Mouse (Mus musculus) midbrain, embryonic 15.5 days (tissue): ENCODE results near the gene Acvr2b. TPM values are rescaled to one million over a fixed set of nuclear protein-coding genes. Genes with fewer than 3 reads are reported as not detected.
A peak's percentile ranks its signal among the peaks of the same experiment; 100 is the strongest.

ENCODE experiments used
- ATAC-seq: fragments of 200-750 bp; cut with Nextera tagmentation; replicated peaks from 2 replicates; pipeline ENCODE4 v1.8.0; 2017; ENCODE audit warnings: moderate TSS enrichment
- H3K27ac ChIP-seq: fragments of 300-500 bp; sonication (generic); 2 replicates; pipeline ENCODE4 v1.5.1; 2015; ENCODE audit warnings: mild to moderate bottlenecking, inconsistent platforms
- H3K27me3 ChIP-seq: fragments of 300-500 bp; sonication (generic); replicated peaks from 2 replicates; pipeline ENCODE4 v1.6.1; 2015; ENCODE audit warnings: inconsistent platforms
- H3K36me3 ChIP-seq: fragments of 300-500 bp; sonication (generic); replicated peaks from 2 replicates; pipeline ENCODE4 v1.6.1; 2015; ENCODE audit warnings: inconsistent platforms
- H3K4me1 ChIP-seq: fragments of 300-500 bp; sonication (generic); 2 replicates; pipeline ENCODE4 v1.6.1; 2015; ENCODE audit warnings: inconsistent platforms
- H3K4me2 ChIP-seq: fragments of 300-500 bp; sonication (generic); 2 replicates; pipeline ENCODE4 v1.6.1; 2015; ENCODE audit warnings: inconsistent platforms, mild to moderate bottlenecking, moderate library complexity
- H3K4me3 ChIP-seq: fragments of 300-500 bp; sonication (generic); 2 replicates; pipeline ENCODE4 v1.5.1; 2015; ENCODE audit warnings: mild to moderate bottlenecking, inconsistent platforms
- H3K9ac ChIP-seq: fragments of 300-500 bp; sonication (generic); 2 replicates; pipeline ENCODE4 v1.6.1; 2015; ENCODE audit warnings: mild to moderate bottlenecking, inconsistent platforms
- H3K9me3 ChIP-seq: fragments of 300-500 bp; sonication (generic); 2 replicates; pipeline ENCODE4 v1.6.1; 2016; ENCODE audit warnings: inconsistent platforms
- WGBS: fragments of 180-500 bp; shearing (Covaris S2); methylation state at CpG from one replicate; pipeline ENCODE4 v1.1.7; 2015; ENCODE audit warnings: mixed read lengths; 5-methylcytosine and 5-hydroxymethylcytosine counted together
- polyA plus RNA-seq: library from polyadenylated mRNA; unstranded; fragments of >200 nt; fragmentation: Nextera tagmentation; extraction: Ambion mirVana; gene quantifications from 2 replicates; pipeline ENCODE4 v1.2.1, GENCODE M21; 2015

The Acvr2b gene
- polyA plus RNA-seq, 1 experiment from 2014 or later: 65.4 TPM

DNA sequence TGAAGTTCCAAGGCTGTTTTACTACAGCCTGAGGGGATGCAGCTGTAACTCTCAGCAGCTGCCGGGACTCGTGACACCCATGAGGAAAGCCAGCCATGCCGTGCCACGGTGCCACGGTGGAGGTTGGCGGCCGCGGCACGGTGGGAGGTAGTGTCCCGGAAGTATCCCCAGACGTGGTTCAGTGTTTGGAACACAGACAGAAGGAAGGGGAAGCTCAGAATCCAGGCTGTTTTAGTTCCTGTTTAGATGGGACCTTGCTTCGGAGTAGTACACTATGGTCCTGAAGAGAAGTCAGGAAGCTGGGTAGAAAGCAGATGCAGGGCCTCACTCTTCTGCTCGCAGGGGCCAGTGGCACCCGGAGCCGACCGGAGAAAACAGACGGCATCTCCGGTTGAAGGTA is 16.1 kb downstream of the Acvr2b start:
- Histone ChIP-seq H3K27me3 (no peaks in the 10 kb centered on the region), H3K4me1 (peaks cover 28% of the 10 kb centered on the region), H3K9ac (no peak overlapping the region), H3K36me3 (no peaks in the 10 kb centered on the region), H3K9me3 (no peaks in the 10 kb centered on the region), H3K27ac (no peak overlapping the region), H3K4me3 (no peak overlapping the region), H3K4me2 (no peak overlapping the region)
- ATAC-seq: no peak
- WGBS: 75% methylated on average over 18 of the region's 18 CpGs

DNA sequence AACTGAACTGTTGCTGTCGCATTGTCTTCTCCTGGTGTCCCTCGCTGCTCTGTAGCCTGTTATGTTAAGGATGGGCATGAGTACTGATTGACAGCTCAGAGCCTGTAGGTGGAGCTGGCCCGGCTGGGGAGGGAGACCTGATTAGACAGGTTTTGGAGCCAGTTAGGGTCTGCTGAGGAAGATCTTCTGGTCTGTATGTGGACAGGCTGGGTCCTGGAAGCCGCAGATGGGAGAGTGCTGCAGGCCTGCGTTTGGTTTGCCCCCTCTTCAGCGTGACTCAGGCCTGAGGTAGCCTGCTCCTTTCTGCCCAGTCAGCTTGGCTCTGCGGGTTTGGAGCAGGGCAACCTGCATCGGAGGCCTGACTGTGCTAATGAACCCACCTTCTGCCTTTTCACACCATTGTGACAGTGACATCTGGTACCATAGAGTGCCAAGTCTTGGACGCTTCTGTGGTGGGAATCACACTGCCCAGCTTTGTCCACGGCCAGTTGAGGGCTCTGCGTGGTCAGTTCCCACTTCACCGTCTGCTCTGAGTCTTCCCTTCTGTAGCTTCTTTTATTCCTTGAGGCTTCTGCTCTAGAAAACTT is 18.0 kb downstream of the Acvr2b start:
- H3K9me3 ChIP-seq: no peaks in the 10 kb centered on the region
- no peak overlapping the region for H3K27ac ChIP-seq
- no peaks in the 10 kb centered on the region for H3K27me3 ChIP-seq
- WGBS: 80% methylated on average over 12 of the region's 12 CpGs
- no peak overlapping the region for H3K4me3 ChIP-seq
- H3K4me2 ChIP-seq: no peak overlapping the region
- ATAC-seq: no peak
- no peak overlapping the region for H3K9ac ChIP-seq
- no peaks in the 10 kb centered on the region for H3K36me3 ChIP-seq
- H3K4me1 ChIP-seq: peaks cover 36% of the 10 kb centered on the region

DNA sequence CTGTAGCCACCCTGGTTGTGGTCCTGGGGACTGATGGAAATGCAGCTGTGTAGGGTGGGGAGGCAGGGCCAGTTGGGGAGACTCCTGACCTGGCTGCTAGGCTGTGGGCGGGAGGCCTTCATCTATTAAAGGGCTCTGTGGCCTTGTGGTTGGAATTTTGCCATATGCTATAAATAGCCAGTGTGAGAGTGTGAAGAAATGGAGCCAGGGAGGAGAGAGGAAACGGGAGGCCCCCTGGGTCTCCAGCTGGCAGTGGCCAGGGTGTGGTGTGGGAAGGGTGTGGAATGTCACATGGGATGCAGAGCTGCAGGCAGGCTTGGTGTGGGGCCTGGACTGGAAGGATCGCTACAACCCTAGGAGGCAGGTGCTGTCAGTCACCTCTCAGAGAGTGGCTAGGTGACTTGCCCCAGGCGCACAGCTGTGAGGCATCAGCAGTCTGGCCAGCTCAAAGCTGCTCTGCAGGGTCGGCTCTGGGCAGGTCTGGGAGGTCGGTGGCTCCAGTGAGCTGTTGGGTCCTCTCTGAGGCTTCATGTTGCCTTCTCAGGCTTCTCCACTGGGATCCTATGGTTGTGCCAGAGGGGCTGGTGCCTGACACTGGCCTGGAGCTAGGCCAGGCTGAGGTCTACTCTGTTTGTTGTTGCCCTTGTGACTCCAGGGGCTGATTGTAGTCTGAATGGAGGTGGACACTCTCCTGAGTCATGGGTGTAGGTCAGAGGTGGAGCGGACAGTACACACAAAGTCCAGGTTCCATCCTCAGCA is 23.5 kb downstream of the Acvr2b start:
- H3K4me3 ChIP-seq: no peak overlapping the region
- H3K9ac ChIP-seq: no peak overlapping the region
- no peak overlapping the region for H3K27ac ChIP-seq
- no peak overlapping the region for H3K4me2 ChIP-seq
- H3K4me1 ChIP-seq: peaks cover 37% of the 10 kb centered on the region
- 0 out of 2 replicates have a peak, but pooled peaks cover 11% of the 10 kb centered on the region for H3K36me3 ChIP-seq
- no peaks in the 10 kb centered on the region for H3K27me3 ChIP-seq
- 64% methylated on average over 7 of the region's 7 CpGs for WGBS
- no peaks in the 10 kb centered on the region for H3K9me3 ChIP-seq
- no peak for ATAC-seq

DNA sequence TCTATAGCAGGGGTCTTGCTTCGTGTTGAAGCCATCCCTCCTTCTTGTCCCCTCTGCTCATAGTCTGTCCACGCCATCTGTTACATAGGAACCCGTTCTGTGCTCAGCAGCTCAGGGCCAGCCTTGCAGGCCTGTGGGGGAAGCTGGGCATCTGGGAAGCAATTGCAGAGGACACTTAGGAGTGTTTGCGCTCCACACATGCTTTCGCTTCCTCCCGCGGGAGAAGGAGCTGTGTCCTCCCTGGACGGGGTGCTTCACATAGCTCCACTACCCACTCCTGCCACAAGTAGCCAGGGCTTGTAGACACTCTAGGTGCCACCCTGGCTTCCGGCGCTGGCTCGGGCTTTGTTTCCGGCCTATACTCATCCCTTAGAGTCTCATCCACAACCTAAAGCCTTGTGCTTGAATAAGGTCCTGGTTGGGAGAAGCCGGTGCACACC is 24.1 kb downstream of the Acvr2b start:
- no peak overlapping the region for H3K9ac ChIP-seq
- no peaks in the 10 kb centered on the region for H3K27me3 ChIP-seq
- peaks cover 31% of the 10 kb centered on the region for H3K4me1 ChIP-seq
- ATAC-seq: no peak
- 91% methylated on average over 13 of the region's 13 CpGs for WGBS
- H3K4me2 ChIP-seq: no peak overlapping the region
- H3K9me3 ChIP-seq: no peaks in the 10 kb centered on the region
- no peak overlapping the region for H3K4me3 ChIP-seq
- H3K36me3 ChIP-seq: peaks cover 14% of the 10 kb centered on the region; the same call in 1 of the 2 replicates
- no peak overlapping the region for H3K27ac ChIP-seq

DNA sequence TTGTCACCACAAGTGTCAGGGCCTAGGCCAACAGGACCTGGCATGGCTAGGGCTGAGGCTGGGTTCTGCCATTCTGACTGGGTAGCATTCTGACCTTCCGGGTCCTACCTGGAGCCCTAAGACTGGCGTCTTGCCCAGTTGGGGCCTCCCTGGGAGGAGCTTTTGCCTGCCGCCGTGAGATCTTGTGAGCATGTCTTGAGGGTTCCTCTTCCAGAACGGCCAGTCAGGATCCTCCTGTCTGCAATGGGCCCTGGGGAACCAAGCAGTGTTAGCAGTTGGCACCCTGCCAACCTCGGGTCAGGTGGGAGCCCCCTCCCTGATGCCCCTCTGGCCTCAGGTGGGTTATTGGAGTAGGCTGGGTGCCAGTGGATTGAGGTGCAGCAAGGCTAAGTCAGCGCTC is 24.6 kb downstream of the Acvr2b start:
- H3K9ac ChIP-seq: no peak overlapping the region
- WGBS: 79% methylated on average over 7 of the region's 7 CpGs
- peaks cover 29% of the 10 kb centered on the region for H3K4me1 ChIP-seq
- H3K4me3 ChIP-seq: no peak overlapping the region
- no peak for ATAC-seq
- peaks cover 14% of the 10 kb centered on the region; the same call in 1 of the 2 replicates for H3K36me3 ChIP-seq
- no peaks in the 10 kb centered on the region for H3K27me3 ChIP-seq
- no peak overlapping the region for H3K4me2 ChIP-seq
- no peak overlapping the region for H3K27ac ChIP-seq
- no peaks in the 10 kb centered on the region for H3K9me3 ChIP-seq

DNA sequence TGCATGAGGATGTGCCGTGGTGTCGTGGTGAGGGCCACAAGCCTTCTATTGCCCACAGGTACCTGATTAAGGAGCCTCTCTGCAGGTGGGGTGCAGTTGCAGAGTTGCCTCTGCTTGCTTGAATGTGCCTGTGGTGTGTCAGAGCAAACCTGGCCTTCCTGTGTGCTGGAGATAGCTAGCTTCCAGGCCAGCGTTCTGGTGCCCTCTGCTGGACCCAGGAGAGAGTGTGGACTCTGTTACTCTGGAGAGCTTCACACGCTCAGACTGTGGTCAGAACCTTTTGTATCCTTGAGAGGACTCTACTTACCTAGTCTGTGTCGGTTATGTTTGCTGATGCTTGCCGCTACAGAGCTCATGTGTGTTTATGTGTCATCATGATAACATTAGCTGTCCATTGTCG is 28.4 kb downstream of the Acvr2b start:
- 59% methylated on average over 7 of the region's 7 CpGs for WGBS
- Histone ChIP-seq H3K4me3 (no peak overlapping the region), H3K9me3 (no peaks in the 10 kb centered on the region), H3K4me2 (no peak overlapping the region), H3K27me3 (no peaks in the 10 kb centered on the region), H3K9ac (no peak overlapping the region), H3K27ac (no peak overlapping the region), H3K36me3 (peaks cover 32% of the 10 kb centered on the region), H3K4me1 (peaks cover 13% of the 10 kb centered on the region)
- ATAC-seq: peak; percentile 69

DNA sequence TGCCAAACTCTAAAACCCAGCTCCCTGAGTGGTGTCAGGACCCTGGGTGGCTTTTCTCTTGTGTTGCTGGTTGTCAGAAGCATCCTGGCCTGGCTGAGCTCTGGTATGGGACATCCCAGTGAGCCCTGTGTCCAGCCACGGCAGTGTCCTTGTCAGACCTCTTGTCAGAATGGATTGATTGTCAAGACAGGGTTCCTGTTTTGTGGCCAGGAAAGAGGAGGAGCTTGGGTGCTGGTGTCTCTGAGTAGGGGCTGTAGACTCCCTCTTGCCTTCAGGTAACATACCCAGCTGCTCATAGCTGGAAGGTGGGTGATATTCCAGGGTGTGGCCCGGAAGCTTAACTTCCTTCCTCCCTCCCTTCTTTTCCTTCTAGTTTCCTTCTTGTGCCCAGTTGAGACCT is 33.9 kb downstream of the Acvr2b start:
- no peak for ATAC-seq
- no peak overlapping the region for H3K9ac ChIP-seq

DNA sequence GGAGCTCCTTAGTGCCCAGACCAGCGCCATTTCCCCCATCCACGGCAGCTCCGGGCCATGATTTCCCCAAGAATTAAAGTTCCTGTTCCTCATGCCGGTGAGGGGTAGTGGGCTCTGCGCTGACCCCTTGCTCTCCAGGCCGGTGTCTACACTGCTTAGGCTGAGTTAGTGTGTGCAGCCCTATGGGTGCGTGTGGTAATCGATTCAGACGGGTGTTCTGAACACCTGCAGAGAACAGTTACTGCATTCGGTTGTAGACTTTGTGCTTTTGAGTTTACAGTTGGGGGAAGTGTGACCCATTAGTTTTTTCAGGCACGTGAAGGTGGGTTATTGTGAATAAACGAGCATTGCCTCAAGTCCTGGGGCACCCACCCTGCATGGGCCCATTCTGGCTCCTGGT is 36.1 kb downstream of the Acvr2b start:
- peaks cover 21% of the 10 kb centered on the region for H3K36me3 ChIP-seq
- no peaks in the 10 kb centered on the region for H3K4me1 ChIP-seq
- no peak overlapping the region for H3K9ac ChIP-seq
- no peak overlapping the region for H3K4me3 ChIP-seq
- no peak overlapping the region for H3K4me2 ChIP-seq
- H3K27ac ChIP-seq: no peak overlapping the region
- no peaks in the 10 kb centered on the region for H3K9me3 ChIP-seq
- H3K27me3 ChIP-seq: no peaks in the 10 kb centered on the region
- 95% methylated on average over 12 of the region's 12 CpGs for WGBS
- no peak for ATAC-seq

More for the DNA sequence above, 33.9 kb downstream of the Acvr2b start:
- WGBS: 87% methylated on average over 2 of the region's 2 CpGs
- Histone ChIP-seq H3K9me3 (no peaks in the 10 kb centered on the region), H3K4me1 (no peaks in the 10 kb centered on the region), H3K36me3 (peaks cover 28% of the 10 kb centered on the region), H3K27ac (no peak overlapping the region), H3K4me2 (no peak overlapping the region), H3K4me3 (no peak overlapping the region), H3K27me3 (no peaks in the 10 kb centered on the region)

DNA sequence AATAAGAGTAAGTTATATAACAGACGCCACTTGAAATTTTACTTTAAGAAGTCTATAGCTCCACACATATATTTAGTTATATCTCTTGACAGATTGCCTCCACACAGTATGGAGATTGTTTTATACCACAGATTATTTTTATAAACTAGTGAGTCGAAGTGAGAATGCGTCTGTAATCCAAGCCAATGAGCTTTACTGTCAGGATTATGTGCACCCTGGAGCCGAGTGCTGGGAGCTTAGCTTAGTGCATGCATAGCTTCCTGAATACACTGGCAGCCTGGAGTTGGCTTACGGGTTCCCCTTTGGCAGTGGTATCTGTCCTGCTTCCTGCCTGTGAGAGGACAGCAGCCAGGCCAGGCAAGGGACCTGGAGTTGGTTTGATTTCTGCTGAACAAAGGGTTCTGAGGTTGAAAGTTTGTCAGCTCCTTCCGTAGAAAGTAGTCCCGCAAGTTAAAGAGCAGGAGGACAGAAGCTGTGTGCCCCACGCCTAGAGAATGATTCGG is 36.6 kb downstream of the Acvr2b start:
- Histone ChIP-seq H3K9me3 (no peaks in the 10 kb centered on the region), H3K4me3 (no peak overlapping the region), H3K9ac (no peak overlapping the region), H3K27ac (no peak overlapping the region), H3K4me2 (no peak overlapping the region), H3K36me3 (peaks cover 18% of the 10 kb centered on the region), H3K4me1 (no peaks in the 10 kb centered on the region), H3K27me3 (no peaks in the 10 kb centered on the region)
- ATAC-seq: no peak
- WGBS: 93% methylated on average over 9 of the region's 9 CpGs

DNA sequence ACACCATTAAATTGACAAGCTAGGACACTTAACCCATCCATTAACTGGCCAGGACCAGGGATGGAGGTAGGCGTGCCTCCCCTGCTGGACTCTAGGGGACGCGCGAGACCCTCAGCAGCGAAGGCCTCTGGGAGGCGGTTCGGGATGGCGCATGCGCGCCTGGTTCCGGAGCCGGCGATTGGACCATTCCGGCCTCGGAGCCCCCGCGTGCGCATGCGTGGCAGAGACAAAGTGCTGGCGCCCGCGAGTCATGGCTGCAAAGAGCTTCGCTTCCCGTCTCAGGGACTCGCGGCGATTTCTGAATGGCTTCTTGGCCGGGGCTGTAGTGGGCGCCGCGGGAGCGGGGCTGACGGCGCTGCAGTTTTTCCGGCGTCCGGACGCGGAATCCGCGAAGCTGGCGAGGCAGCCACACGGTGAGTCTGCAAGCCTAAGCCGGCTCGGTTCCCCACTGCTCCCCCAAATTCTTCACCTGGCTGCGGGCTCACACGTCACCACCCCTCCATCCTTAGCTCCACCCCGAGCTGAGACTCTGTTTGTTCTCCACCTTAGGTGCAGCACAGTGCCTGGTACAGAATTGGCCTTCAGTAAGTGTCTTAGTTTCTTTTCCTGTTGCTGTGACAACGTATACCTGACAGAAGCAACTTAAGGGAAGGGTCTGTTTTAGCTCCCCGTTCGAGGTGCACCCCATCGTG is 43.0 kb downstream of the Acvr2b start, which contains the start of gene Exog:
TSS of gene Exog (plus strand) at position 206 of the 692 bp plus-strand sequence.
- WGBS: under 1% methylated on average over 52 of the region's 52 CpGs
- peak within 1 kb of the TSS; percentile 99 for H3K4me3 ChIP-seq
- H3K4me1 ChIP-seq: peaks cover 23% of the 10 kb centered on the region
- H3K9me3 ChIP-seq: no peaks in the 10 kb centered on the region
- peak within 1 kb of the TSS; percentile 91 for H3K27ac ChIP-seq
- ATAC-seq: peak; percentile 93
- peak within 1 kb of the TSS; percentile 97 for H3K9ac ChIP-seq
- peak within 1 kb of the TSS; percentile 86 for H3K4me2 ChIP-seq
- no peaks in the 10 kb centered on the region for H3K27me3 ChIP-seq
- H3K36me3 ChIP-seq: peaks cover 17% of the 10 kb centered on the region

DNA sequence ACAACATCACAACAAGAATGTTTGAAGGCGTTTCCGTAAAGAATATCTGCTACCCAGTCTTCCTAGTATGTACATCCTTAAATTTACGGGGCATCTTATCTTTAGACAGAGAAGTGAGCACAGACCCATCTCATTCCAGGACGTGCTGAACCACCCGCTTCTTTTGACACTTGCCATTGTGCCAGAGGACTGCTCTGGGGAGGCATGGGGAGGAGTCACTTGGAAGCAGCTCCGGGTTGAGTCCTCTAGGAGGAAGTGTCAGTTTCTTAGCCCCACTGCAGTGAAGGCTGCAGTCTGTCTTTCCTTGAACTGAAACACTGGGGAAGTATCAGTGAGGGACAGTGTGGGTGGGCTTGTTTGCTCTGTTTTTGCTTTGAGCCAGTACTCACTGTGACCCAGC is 43.8 kb downstream of the Acvr2b start:
- ATAC-seq: no peak

DNA sequence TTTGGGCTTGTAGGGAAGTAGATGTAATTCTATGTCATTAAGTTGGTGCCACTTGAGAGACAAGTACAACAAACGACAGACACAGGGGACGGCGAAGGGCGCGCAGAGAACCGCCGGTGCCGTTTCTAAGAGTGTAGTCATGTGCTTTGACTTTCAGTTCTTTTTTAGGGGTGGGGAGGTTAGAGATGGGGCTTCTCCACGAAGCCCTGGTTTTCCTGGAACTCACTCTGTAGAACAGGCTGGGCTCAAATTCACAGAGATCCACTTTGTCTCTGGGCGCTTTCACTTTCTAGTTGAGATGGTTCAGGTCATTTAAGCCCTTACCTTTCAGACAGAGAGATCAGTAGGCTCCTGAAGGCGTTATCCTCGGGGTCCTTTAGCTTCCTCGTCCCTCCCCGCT is 54.0 kb downstream of the Acvr2b start:
- Histone ChIP-seq H3K9me3 (no peaks in the 10 kb centered on the region), H3K27me3 (no peaks in the 10 kb centered on the region), H3K27ac (no peak overlapping the region), H3K4me2 (no peak overlapping the region), H3K36me3 (peaks cover 8% of the 10 kb centered on the region), H3K4me3 (no peak overlapping the region), H3K4me1 (no peaks in the 10 kb centered on the region), H3K9ac (no peak overlapping the region)
- no peak for ATAC-seq
- 93% methylated on average over 14 of the region's 14 CpGs for WGBS

More for the DNA sequence above, 43.8 kb downstream of the Acvr2b start:
- Histone ChIP-seq H3K9ac (peak overlapping the region; percentile 97), H3K4me3 (peak overlapping the region; percentile 99), H3K27ac (no peak overlapping the region), H3K4me2 (peak overlapping the region; percentile 86), H3K36me3 (peaks cover 22% of the 10 kb centered on the region), H3K9me3 (no peaks in the 10 kb centered on the region), H3K4me1 (peaks cover 23% of the 10 kb centered on the region), H3K27me3 (no peaks in the 10 kb centered on the region)
- WGBS: 37% methylated on average over 6 of the region's 6 CpGs
